Mouse (Mus musculus): ENCODE data around the gene Sccpdh.

DNA sequence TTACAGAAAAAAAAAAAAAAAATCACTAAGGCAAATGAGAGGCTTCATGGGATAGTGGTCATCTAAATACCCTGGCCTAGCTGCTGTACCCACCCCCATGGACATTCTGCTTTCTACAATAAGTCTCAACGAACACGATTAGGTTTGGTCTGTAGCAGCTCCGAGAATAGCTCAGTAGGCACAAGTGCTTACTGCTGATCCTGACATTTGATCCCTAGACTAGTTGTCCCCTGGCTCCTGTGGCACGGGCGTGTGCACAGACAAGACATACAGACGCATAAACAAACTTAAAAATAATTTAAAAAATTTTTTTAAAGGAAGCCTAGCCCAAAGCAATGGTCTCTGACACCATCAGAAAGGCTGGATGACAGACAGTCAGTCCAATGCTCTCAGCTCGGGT, 560 bp upstream of the Sccpdh start:
- TF ChIP-seq POLR2A (IDR thresholded peaks at IDR 0.05; ENCODE audit: extremely low read depth, insufficient read depth, low read length) (no peak), CTCF (IDR thresholded peaks at IDR 0.05; ENCODE audit: low read depth, low read length) (no peak)
